Mouse (Mus musculus): ENCODE measurements around the gene Ccl24.

GRCm38 (mm10) chr5:135533431-135533830 lies 39.4 kb downstream of the Ccl24 start:
- no peak for TF ChIP-seq CTCF (IDR thresholded peaks at IDR 0.05; ENCODE audit: low read depth)
- TF ChIP-seq EP300 (IDR thresholded peaks at IDR 0.05; ENCODE audit: low read depth) = no peak
